Mouse (Mus musculus) skeletal muscle tissue, adult 2 months (tissue): ENCODE measurements at regions not wholly inside any gene's neighbourhood (a gene's known extent, or its start where the extent isn't known, plus 50 kb on each side); places are given as distances from the start of the nearest gene placed in this dataset.

ENCODE experiments used
- DNase-seq: peaks from one replicate; pipeline ENCODE4 v3.0.0-alpha.2; 2012; ENCODE audit warnings: low read depth, low spot score

- no peak for DNase-seq
These were observed 130.0 kb upstream of the Gm9833 start for GRCm38 (mm10) chr3:9957870-9958269.

- no peak for DNase-seq
These were observed 127.9 kb upstream of the Gm9833 start for GRCm38 (mm10) chr3:9959716-9960661.

- no peak for DNase-seq
These were observed 127.2 kb upstream of the Gm9833 start for GRCm38 (mm10) chr3:9960696-9961095.
